Mouse (Mus musculus): ENCODE results near the gene Rnf208. TPM values are rescaled to one million over a fixed set of nuclear protein-coding genes. Genes with fewer than 3 reads are reported as not detected.

Gene Rnf208
- 4.3 and 6.0 TPM in 2 replicates for polyA plus RNA-seq (2015; fragmentation: Nextera tagmentation; extraction: Ambion mirVana)

DNA sequence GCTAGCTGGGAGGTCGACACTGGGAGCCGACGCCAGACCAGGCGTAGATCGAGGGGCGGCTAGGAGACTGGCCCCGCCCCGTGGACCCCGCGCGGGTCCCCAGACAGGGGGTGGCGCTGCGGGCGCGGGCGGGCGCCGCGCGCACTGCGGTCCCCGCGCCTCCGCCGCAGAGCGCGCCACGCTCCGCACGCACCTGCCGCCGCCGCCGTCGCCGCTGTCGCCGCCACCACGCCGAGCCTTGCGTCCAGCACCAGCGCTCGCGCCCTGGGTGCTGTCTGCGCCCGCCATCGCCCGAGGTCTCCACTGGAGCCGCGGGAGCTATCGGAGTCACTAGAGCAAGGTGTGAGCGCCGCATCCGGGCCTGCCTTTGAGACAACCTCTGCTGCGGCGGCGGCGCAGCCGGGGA lies at the start of gene Rnf208, which contains the start of gene Cysrt1:
TSS of gene Rnf208 (plus strand) at position 155 of the 406 bp plus-strand sequence.
TSS of gene Cysrt1 (minus strand) at position 352 of the 406 bp plus-strand sequence.
- Histone ChIP-seq H3K4me2 (peak within 1 kb of the TSS; percentile 94), H3K36me3 (no peaks in the 10 kb centered on the region), H3K4me3 (peak within 1 kb of the TSS; percentile 57), H3K9ac (peak within 1 kb of the TSS; percentile 57), H3K27ac (no peak within 1 kb of the TSS), H3K9me3 (replicated peaks) (no peaks in the 10 kb centered on the region), H3K4me1 (replicated peaks) (peaks cover 26% of the 10 kb centered on the region), H3K27me3 (peaks cover 42% of the 10 kb centered on the region)
- WGBS, result under 1% methylated on average over 51 of the region's 59 CpGs
- ATAC-seq (replicated peaks; ENCODE audit: insufficient number of reproducible peaks, insufficient read depth, low FRiP score, low read depth), result no peak

DNA sequence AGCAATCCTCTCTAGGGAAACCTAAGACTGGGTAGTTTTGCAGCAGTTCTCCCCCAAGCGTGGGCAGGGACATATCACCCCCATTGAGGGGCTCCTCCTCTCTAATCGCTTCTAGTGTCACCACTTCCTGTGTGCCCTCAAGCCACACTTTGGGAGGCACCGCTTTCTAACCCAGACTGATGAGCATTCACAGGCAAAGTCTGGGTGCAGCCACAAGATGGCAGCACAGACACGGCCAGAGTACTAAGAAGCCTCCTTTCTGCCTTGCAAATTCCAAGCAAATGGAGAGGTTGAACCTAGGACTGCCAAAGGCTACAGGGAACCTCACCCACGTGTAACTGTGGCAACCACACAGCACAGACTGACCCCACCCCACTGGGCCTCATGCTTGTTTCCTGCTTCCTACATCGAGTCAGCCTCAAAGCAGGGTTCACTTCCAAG lies 48.7 kb upstream of the Rnf208 start:
- 3% methylated on average over 6 of the region's 6 CpGs for WGBS
- no peaks in the 10 kb centered on the region for H3K36me3 ChIP-seq
- no peak overlapping the region for H3K9ac ChIP-seq
- H3K4me2 ChIP-seq, result peak overlapping the region; percentile 58; the same call in 1 of the 2 replicates
- H3K4me3 ChIP-seq, result 0 out of 2 replicates have a peak overlapping the region, but pooled peaks have one; percentile 1
- no peaks in the 10 kb centered on the region for H3K9me3 ChIP-seq (replicated peaks)
- H3K27ac ChIP-seq, result 0 out of 2 replicates have a peak overlapping the region, but pooled peaks have one; percentile 24
- peaks cover 45% of the 10 kb centered on the region for H3K4me1 ChIP-seq (replicated peaks)
- H3K27me3 ChIP-seq, result peaks cover 21% of the 10 kb centered on the region
- peak; percentile 58; the same call in 1 of the 2 replicates for ATAC-seq (replicated peaks; ENCODE audit: insufficient number of reproducible peaks, insufficient read depth, low FRiP score, low read depth)

DNA sequence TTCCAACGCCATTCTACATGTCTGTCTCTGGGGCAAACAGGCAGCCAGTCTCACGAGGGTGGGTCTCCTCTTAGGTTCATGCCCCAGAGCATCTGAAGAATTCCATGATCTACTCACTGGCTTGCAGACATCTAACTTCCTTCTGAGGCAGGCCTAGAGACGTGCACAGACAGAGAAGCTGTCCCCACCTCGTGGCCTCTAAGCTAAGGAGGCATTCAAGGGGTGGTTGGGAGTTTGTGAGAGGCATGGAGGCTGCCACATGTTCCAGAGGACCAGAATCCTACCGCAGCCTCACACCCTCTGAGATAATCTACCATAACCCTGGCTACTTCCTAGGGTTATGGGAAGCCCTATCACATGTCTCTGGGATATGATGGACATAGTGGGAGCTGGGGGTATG lies 48.0 kb upstream of the Rnf208 start:
- ATAC-seq (replicated peaks; ENCODE audit: insufficient number of reproducible peaks, insufficient read depth, low FRiP score, low read depth), result no peak
- Histone ChIP-seq H3K4me3 (peak overlapping the region; percentile 47; the same call in 1 of the 2 replicates), H3K27ac (0 out of 2 replicates have a peak overlapping the region, but pooled peaks have one; percentile 24), H3K9ac (no peak overlapping the region), H3K36me3 (peaks cover 1% of the 10 kb centered on the region; the same call in 1 of the 2 replicates), H3K4me1 (replicated peaks) (peaks cover 45% of the 10 kb centered on the region), H3K4me2 (peak overlapping the region; percentile 58), H3K9me3 (replicated peaks) (no peaks in the 10 kb centered on the region), H3K27me3 (peaks cover 21% of the 10 kb centered on the region)
- WGBS, result 61% methylated on average over 5 of the region's 5 CpGs

DNA sequence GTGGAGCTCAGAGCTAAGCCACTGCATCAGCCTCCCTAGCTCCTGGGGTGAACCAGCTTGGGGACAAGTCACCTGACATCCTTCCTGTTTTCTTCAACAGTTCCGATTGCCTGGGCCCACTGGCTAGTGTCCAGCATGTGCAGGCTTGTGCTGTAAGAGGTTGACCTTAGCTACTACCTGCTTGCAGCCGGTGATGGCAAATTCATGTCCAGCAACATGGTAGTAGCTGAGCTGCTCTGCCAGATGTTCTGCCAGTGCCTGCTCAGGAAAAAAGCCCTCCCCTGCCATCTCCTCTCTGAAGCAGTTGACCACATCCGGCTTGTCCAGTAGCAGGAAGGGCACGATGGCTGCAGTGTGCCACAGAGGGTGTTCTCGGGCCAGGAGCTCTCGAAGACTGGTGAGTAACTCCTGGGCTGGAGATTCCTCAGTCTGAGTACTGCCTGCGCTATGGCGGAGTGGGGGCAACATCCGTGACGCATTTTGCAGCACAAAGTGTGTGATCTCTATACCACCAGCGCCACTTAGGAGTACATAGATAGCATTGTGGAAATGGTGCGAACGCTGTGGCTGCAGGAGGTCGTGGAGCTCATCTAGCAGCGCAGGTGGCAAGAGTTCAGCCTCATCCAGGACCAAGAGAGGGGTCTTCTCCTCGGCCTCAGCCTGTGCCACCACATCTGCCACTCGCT lies 47.4 kb upstream of the Rnf208 start:
- peak overlapping the region; percentile 58 for H3K4me2 ChIP-seq
- no peaks in the 10 kb centered on the region for H3K9me3 ChIP-seq (replicated peaks)
- peak overlapping the region; percentile 47 for H3K4me3 ChIP-seq
- 0 out of 2 replicates have a peak overlapping the region, but pooled peaks have one; percentile 37 for H3K9ac ChIP-seq
- H3K27me3 ChIP-seq, result peaks cover 21% of the 10 kb centered on the region
- WGBS, result 73% methylated on average over 17 of the region's 17 CpGs
- no peak for ATAC-seq (replicated peaks; ENCODE audit: insufficient number of reproducible peaks, insufficient read depth, low FRiP score, low read depth)
- peaks cover 5% of the 10 kb centered on the region; the same call in 1 of the 2 replicates for H3K36me3 ChIP-seq
- H3K4me1 ChIP-seq (replicated peaks), result peaks cover 45% of the 10 kb centered on the region
- H3K27ac ChIP-seq, result peak overlapping the region; percentile 82; the same call in 1 of the 2 replicates

DNA sequence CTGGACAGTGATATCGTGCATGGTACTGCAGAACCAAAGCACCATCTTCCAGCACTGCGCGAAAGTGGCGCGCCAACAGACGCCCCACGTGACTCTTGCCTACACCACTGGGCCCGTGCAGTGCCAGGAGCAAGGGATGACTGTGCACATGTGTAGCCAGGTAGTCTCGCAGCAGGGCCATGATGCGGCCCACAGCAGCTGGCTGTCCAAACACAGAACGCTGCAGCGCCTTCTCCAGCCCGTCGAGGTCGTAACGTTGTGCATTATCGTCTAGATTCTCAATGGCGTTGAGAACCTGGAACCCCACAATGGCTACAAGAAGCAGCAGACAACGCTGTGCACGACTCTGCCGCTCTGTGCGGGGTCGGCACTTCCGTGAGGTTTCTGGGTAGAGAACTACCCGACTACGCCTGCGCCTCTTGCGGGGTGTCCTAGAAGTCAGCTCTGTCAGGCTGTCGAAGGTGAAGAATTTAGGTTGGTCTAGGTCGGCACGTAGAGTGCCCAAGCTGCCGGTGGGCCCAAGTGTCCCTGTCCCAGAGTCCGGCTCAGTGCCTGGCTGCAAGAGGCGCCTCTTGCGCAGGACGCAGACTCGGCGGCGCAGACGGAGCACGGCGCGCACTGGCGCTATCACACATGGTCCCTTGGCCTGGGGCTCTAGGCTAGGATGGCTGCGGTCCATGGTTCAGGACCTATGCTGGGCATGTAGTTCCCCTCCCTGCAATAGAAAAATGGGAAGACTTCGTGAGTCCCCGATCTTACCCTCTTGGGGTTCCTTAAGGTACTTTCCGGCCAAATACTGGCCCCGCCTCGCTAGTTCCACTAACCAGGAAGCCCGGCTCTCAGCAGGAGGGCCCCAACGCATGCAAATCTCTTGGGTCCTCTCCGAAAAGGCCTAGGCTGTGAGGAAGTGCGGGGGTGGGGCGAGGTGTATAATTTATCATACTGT lies 46.6 kb upstream of the Rnf208 start:
- Histone ChIP-seq H3K4me2 (peak overlapping the region; percentile 58), H3K9me3 (replicated peaks) (no peaks in the 10 kb centered on the region), H3K9ac (peak overlapping the region; percentile 37), H3K4me1 (replicated peaks) (peaks cover 45% of the 10 kb centered on the region), H3K27me3 (peaks cover 21% of the 10 kb centered on the region), H3K27ac (peak overlapping the region; percentile 82), H3K36me3 (peaks cover 14% of the 10 kb centered on the region), H3K4me3 (peak overlapping the region; percentile 47)
- ATAC-seq (replicated peaks; ENCODE audit: insufficient number of reproducible peaks, insufficient read depth, low FRiP score, low read depth), result no peak
- WGBS, result 15% methylated on average over 55 of the region's 55 CpGs

DNA sequence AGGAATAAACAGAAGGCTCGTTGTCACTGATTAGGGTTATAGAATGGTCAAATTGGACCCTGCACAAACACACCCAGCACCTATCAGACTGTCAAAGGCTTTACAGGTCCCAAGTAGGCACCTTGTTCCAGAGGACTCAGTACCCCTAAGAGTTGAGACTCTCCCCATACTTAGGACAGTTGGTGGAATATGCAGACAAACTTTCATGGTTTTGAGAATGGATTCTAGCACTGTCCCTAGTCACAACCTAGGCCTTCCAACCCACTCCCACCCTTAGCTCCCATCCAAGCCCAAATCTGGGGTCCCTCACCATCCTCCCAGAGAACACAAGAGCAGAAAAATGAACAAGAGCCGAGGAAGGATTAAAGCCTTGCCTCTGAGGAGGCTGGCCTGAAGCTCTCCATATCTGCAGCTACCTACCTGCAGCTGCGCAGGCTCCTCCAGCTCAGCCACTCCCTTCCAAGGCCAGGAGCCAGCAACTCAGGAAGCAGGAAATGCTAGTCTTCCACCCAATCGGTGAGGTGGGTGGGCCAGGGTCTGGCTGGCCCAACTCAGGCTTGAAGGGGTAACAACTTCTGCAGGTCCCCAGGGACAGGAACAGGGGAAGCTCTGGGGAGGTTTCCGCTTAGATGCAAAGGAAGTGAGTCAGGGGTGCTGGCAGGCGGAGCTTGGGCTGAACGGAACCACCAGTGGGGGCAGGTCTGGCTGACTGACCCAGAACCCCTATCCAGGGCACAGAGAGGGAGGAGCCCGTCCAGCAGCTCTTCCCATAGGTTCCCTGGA lies 45.7 kb upstream of the Rnf208 start, which contains the start of gene Tor4a:
TSS of gene Tor4a (minus strand) at position 715 of the 783 bp plus-strand sequence.
- Histone ChIP-seq H3K9ac (peak within 1 kb of the TSS; percentile 37), H3K4me2 (peak within 1 kb of the TSS; percentile 58), H3K4me1 (replicated peaks) (peaks cover 45% of the 10 kb centered on the region), H3K27ac (peak within 1 kb of the TSS; percentile 82), H3K36me3 (peaks cover 22% of the 10 kb centered on the region), H3K9me3 (replicated peaks) (no peaks in the 10 kb centered on the region), H3K27me3 (peaks cover 21% of the 10 kb centered on the region), H3K4me3 (peak within 1 kb of the TSS; percentile 47)
- 9% methylated on average over 8 of the region's 8 CpGs for WGBS
- peak; percentile 74 for ATAC-seq (replicated peaks; ENCODE audit: insufficient number of reproducible peaks, insufficient read depth, low FRiP score, low read depth)

DNA sequence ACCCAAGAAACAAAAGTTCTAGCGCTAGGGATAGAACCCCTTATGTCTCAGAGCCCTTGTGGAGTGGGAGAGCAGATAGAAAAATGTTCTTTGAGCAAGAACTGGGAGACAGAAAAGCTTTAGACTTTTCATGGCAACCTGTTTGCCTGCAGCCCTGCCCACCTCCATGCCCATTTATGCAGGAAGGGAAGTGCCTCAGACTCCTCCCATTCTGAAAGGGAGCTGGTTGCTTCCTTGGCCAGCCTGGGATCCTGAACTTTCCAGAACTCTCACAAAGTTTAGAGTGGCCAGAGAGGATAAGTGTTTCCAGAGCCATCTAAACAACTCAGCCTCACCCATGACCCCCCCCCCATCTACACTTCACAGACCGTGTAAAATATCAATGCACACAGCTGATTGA lies 44.9 kb upstream of the Rnf208 start:
- Histone ChIP-seq H3K9ac (no peak overlapping the region), H3K4me2 (peak overlapping the region; percentile 58), H3K27ac (peak overlapping the region; percentile 82), H3K27me3 (peaks cover 21% of the 10 kb centered on the region), H3K4me3 (peak overlapping the region; percentile 47; the same call in 1 of the 2 replicates), H3K36me3 (peaks cover 31% of the 10 kb centered on the region), H3K4me1 (replicated peaks) (peaks cover 45% of the 10 kb centered on the region), H3K9me3 (replicated peaks) (no peaks in the 10 kb centered on the region)
- 27% methylated on average over 2 of the region's 2 CpGs for WGBS
- no peak for ATAC-seq (replicated peaks; ENCODE audit: insufficient number of reproducible peaks, insufficient read depth, low FRiP score, low read depth)

DNA sequence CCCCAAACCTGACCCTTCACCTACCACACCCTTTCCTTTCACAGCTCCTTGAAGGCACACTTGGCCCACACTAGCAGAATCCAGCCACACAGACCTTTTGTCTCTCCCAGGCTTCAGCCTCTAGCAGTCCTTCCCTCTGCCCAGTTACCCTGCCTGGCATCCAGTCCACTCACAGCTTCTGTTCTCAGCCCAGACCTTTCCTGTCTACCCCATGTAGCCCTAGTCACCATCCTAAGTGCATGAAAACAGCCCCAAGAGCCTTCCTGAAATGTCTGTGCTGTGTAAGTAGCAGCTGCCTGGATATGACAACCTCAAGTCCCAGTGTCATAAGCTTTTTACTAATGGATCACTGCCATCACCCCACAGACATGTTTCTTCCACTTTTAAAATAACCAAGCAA lies 44.1 kb upstream of the Rnf208 start:
- H3K9ac ChIP-seq, result no peak overlapping the region
- peaks cover 21% of the 10 kb centered on the region for H3K27me3 ChIP-seq
- H3K9me3 ChIP-seq (replicated peaks), result no peaks in the 10 kb centered on the region
- H3K4me1 ChIP-seq (replicated peaks), result peaks cover 45% of the 10 kb centered on the region
- peak overlapping the region; percentile 82 for H3K27ac ChIP-seq
- no peak overlapping the region for H3K4me3 ChIP-seq
- ATAC-seq (replicated peaks; ENCODE audit: insufficient number of reproducible peaks, insufficient read depth, low FRiP score, low read depth), result no peak
- no peak overlapping the region for H3K4me2 ChIP-seq
- H3K36me3 ChIP-seq, result peaks cover 38% of the 10 kb centered on the region

DNA sequence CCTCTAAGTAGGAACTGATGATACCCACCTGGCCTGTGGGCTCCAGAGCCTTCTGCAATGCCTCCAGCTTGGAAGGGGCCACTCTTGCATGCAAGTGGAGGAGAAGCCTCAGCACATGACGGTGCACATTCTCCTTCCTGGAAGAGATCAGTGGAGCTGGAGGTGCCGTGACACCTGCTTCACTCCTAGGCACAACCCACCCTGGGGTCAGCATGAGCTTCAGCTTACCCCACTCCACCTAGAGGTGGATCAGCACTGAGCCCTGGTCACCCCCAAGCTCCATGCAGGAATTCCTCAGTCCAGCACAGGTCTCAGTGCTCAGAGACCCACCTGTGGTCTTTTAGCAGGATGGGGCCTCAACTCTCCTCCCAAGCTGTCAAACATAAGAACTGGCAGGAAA lies 41.4 kb upstream of the Rnf208 start:
- Histone ChIP-seq H3K9me3 (replicated peaks) (no peaks in the 10 kb centered on the region), H3K27me3 (peaks cover 8% of the 10 kb centered on the region), H3K4me3 (no peak overlapping the region), H3K27ac (no peak overlapping the region), H3K4me1 (replicated peaks) (peaks cover 19% of the 10 kb centered on the region), H3K36me3 (peaks cover 65% of the 10 kb centered on the region), H3K4me2 (no peak overlapping the region), H3K9ac (no peak overlapping the region)
- no peak for ATAC-seq (replicated peaks; ENCODE audit: insufficient number of reproducible peaks, insufficient read depth, low FRiP score, low read depth)
- 87% methylated on average over 2 of the region's 2 CpGs for WGBS

DNA sequence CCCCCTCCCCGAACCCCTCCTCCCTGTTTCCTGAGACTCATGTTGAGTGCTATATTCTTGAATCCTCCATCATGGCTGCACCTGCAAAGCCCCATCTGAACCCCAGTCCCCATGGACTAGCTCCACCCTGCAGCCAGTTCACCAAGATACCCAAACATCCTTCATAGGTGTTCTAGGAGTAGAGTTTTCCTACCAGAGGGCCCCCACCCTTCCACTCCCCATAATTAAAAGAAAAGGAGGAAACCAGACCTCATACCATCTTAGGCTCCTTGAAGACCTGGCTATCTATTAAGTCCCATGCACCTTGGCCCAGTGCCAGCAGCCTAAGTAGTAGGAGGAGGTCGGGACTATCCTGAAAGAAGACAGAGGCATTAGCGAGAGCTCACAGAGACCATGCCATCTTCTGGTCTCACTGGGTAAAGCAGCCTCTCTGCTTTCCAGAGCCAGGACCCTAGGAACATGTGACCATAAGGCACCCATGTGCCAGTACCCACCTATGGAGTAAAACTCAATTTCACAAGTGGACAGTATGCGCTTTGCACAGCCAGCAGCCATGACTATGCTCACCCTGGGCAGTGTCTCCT lies 38.3 kb upstream of the Rnf208 start:
- ATAC-seq (replicated peaks; ENCODE audit: insufficient number of reproducible peaks, insufficient read depth, low FRiP score, low read depth), result no peak
- no peaks in the 10 kb centered on the region for H3K4me1 ChIP-seq (replicated peaks)
- no peaks in the 10 kb centered on the region for H3K9me3 ChIP-seq (replicated peaks)
- H3K9ac ChIP-seq, result no peak overlapping the region
- H3K27me3 ChIP-seq, result no peaks in the 10 kb centered on the region
- peaks cover 87% of the 10 kb centered on the region for H3K36me3 ChIP-seq
- no peak overlapping the region for H3K4me2 ChIP-seq
- no peak overlapping the region for H3K4me3 ChIP-seq
- H3K27ac ChIP-seq, result no peak overlapping the region
- 62% methylated on average over 4 of the region's 4 CpGs for WGBS

Data from heart, embryonic 15.5 days (tissue).